Mouse (Mus musculus): Measurements from ENCODE around the gene Pafah2.

GRCm38 (mm10) chr4:134442216-134442615 lies 46.1 kb downstream of the Pafah2 start:
- TF ChIP-seq CTCF (IDR thresholded peaks at IDR 0.05; ENCODE audit: low read depth) (no peak), EP300 (optimal IDR thresholded peaks at IDR 0.05) (no peak)

Measured in stomach, postnatal 0 days (tissue).